Mouse (Mus musculus): ENCODE results near the gene Ncoa3. TPM values are rescaled to one million over a fixed set of nuclear protein-coding genes. Genes with fewer than 3 reads are reported as not detected.

The Ncoa3 gene
- total RNA-seq, 2 experiments from 2014 or later, result 32.1 to 35.9 TPM

DNA sequence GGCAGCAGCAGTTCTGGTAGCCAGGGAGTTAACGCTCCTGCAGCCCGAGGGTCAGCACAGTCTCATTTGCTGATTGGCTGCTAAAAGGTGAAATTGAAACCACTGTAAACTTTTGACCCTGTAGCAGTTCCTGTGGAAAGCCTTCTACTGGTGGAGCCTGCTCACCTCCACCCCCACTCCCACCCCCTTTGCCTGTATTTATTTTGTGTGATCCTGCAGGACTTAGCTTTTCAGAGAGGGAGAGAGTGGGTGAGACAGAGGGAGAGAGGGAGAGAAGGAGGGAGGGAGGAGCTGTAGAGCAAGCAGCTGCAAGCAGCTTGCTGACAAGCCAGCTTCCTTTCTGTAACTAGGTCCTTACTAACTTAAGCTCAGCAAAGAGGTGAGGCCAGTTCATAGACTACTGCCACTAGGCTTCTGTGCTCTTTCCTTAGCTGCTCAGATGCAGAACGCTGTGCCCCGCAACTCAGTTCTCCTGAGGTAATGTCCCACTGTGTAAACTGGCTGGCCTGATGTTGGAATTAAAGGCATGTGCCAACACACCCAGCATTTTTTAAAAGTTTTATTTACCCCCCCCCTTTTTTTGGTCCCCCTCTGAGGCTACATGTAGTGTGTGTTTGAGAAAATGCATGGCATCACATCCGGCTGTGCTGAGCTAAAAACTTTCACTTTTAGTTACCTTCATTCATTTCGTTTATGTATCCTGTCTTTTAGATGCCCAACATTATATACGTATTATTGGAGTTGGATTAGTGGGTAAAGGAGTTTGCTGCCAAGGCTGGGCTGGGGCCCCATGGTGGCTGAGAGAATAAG lies 38.9 kb downstream of the Ncoa3 start:
- peak; percentile 20 to 28 for DNase-seq (ENCODE audit: low spot score in 2 of 2)

DNA sequence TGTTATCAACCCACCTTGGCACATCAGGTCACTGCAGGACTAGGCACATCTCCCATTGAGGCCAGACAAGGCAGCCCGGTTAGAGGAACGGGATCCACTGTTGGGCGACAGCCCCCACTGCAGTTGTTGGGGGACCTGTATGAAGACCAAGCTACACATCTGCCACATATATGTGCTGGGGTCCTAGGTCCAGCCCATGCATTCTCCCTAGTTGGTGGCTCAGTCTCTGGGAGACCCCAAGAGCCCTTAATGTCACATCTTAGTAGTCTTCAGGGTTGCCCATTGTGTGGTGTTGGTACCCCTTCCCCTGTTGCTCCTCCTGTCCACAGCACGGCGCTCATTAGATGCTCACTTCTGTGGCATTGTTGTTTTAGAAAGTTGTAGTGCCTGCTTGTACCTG lies 40.2 kb downstream of the Ncoa3 start:
- DNase-seq (ENCODE audit: low spot score in 2 of 2), result no peak

DNA sequence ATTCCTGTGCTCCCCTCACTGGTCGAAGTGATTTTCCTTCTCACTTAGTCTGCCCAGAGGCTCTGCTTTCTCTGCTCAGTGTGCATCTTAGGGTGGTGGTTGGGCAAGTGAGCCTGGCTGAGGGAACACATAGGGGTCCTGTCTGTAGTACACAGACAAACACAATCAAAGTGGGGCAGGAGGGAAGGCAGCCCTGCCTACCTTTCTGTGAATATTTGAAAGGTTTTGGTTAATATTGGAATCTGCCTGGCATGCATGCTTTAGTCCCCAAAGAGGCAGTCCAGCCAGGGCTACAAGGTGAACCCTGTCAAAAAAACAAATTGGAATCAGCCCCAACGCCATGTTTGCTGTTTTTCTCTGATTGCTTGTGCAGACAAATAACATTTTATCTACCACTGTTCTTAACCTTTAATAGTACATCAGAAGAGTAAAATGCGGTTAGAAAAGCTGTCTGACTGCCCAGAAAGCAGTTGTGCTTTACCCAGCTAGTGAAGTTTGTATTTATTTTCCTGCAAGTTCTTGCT lies 42.6 kb downstream of the Ncoa3 start:
- no peak for DNase-seq (ENCODE audit: low spot score in 2 of 2)

DNA sequence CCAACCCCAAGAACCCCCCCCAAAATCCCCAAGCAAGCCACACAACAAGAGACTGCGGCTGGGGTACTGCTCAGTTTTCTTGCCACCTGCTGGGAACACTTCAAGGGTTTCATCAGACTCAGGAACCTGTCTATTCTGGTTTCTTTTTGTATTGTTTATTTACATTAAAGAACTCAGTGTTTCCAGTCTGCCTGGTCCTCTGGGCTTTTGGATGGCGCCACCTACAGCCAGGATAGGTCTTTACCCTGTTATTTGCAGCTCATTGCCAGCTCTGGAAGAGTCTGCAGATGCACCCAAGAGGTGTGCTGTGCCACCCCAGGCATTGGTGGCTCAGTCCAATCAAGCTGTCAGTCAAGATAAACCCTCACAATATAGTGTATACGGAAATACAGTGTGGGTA lies 43.3 kb downstream of the Ncoa3 start:
- peak; percentile 48 to 69 for DNase-seq (ENCODE audit: low spot score in 2 of 2)

DNA sequence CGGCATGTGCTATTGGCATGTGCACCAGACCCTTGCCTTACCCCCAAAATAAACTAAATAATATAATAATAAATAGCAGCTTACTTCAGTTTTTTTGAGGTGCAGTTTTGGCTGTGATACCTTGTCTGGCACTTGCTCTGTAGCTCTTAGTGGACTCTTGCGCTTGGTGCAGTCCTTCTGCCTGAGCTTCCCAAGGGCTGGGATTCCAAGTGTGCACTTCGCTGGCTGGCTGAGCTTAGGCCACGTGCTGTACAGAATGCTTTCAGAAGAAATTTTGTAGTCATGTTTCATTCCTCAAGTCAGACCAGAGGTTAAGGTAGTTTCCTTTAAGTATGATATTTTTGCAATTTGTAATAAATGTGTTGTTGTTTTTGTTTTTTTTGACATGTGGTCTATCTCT lies 47.2 kb downstream of the Ncoa3 start:
- no peak for DNase-seq (ENCODE audit: low spot score in 2 of 2)

DNA sequence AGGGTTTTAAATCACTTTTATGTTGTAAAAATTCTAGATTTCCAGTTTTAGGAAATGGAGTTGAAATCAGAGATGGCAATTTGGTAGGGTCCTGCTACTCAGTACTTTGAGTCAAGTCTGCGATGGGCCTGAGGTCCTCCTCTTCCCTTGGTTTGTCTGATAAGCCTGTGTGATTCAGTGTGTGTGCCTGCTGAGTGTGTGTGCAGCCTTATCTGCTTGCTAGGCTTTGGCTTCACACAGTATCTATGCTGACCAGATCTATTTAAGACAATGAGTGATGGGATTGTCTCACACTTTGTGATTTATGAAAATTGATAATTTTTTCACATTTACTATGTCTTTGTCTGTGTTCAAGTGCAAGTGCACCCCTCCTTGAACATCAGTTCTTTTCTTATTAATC lies 50.1 kb downstream of the Ncoa3 start:
- DNase-seq (ENCODE audit: low spot score in 2 of 2), result no peak

DNA sequence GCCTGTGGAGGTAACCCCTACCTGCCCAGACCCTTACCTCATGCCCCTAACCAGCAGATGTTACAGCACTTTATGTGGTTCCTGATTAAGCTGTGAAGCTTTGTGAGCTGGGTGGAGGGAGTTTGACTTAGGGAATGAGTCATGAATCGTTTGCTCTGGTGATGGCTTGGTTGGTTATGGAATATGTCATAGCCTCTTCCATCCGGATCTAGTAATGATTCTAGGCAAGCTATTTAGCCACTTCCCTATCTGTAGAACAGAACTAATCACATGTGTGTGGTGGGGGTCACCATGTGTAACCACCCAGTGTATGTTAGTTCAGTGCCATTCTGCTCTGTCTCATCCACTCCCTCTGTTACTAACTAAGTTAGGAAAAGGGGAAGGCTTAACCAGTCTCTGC lies 52.6 kb downstream of the Ncoa3 start:
- no peak for DNase-seq (ENCODE audit: low spot score in 2 of 2)

DNA sequence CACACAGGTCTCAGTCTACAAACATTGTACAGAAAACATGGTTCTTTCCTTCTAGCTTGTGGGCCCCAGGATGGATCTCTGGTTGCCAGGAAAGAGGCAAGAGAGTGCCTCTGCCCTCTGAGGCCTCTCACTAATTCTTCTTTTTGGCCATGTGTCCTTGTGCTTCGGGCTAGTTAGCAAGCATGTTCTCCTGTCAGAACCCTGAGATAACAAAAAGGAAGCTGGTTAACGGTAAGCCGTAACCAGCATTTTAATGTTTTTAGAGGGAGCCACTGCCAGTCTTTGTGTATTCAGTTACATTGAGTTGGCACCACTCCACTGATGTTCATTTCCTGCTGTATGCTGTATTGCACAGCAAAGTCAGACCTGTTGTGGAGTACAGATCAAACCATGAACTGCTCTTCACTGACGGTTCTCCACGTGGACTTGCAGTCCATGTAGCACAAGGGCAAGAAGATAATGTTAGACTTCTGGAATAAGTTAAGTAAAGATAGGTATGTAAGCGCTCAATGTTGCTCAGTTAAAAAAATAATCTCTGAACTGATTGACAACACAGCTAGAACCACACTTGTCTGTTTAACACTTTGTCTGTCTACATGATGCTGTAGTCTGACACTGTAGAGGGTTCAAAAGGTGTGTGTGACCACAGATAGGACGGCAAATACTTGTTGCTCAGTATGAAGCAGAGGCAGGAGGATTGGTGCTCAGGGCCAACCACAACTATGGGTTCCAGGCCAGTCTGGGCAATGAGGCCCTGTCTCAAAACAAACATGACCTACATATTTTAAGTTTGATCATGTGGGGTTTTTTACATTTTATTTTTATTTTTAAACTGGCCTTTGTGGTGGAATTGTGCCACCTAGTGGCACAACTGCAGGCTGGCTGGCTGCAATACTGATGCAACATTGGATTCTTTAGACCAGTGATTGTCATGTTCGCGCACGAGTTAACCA lies 53.4 kb downstream of the Ncoa3 start:
- no peak for DNase-seq (ENCODE audit: low spot score in 2 of 2)

DNA sequence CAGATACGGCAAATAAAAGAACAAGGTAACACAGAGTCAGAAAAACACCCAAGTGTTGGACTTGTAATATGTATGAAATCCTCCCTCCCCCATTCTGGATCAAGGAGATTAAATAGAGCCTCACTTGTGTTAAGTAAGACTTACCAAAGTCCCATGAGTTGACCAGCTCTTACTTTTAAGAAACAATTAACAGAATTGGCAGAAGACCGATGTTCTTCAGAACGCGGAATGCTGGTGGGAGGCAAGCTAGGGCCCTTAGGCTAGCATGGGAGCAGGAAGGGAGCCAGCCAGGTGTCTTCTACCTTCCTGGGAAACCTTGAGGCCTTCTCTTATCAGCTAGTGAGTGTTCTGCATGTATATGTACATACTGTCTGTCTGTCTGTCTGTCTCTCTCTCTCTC lies 55.5 kb downstream of the Ncoa3 start:
- no peak for DNase-seq (ENCODE audit: low spot score in 2 of 2)

DNA sequence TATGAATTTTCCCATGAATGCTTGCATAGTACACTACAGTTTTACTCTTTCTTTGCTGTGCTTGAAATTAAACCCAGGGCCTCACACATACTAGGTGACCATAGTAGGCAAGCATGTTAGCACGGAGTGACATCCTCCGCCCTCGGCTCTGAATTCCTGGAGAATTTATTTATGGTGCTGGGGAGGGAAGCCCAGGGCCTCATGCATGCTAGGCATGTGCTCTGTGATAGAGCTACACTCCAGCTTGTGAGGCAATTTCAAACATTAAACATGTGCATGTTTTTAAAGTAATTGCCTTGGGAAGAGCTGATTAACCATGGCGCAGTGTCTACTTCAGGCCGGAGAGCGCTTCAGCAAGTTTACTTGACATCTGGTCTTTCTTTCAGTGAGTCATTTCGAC lies 56.4 kb downstream of the Ncoa3 start:
- no peak for DNase-seq (ENCODE audit: low spot score in 2 of 2)

DNA sequence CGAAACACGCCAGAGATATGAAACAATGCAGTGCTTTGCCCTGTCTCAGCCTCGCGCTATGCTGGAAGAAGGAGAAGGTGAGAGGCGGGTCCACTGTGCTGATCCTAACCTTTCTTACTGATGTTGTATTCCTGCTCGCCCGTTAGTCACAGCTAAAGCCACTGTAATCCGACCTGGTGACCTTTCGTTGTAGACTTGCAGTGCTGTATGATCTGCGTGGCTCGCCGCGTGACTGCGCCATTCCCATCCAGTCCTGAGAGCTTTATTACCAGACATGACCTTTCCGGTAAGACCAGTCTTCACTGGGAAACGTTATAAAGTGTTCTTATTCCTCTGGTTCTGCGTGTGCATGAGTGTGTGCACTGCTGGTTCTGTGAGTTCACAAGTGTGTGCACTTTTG lies 59.0 kb downstream of the Ncoa3 start:
- DNase-seq (ENCODE audit: low spot score in 2 of 2), result no peak

DNA sequence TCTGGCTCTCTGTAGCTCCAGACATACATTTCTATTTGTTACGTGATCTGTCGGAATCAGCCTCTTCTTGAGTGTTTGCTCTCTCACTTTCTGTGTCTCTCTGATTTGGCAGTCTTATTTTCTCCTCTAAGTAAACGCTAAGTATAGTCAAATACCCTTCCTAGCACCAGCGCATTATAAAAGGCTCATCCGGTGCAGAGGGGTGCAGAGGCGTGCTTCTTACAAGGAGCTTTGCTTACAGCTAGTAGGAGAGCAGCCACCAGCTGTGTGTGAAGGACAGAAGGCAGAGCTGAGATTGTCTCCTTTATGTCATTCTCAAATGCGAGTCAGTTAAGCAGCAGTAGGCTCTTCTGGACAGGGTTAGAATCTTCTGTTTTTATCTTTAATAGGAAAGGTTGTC lies 59.5 kb downstream of the Ncoa3 start:
- DNase-seq (ENCODE audit: low spot score in 2 of 2), result no peak

DNA sequence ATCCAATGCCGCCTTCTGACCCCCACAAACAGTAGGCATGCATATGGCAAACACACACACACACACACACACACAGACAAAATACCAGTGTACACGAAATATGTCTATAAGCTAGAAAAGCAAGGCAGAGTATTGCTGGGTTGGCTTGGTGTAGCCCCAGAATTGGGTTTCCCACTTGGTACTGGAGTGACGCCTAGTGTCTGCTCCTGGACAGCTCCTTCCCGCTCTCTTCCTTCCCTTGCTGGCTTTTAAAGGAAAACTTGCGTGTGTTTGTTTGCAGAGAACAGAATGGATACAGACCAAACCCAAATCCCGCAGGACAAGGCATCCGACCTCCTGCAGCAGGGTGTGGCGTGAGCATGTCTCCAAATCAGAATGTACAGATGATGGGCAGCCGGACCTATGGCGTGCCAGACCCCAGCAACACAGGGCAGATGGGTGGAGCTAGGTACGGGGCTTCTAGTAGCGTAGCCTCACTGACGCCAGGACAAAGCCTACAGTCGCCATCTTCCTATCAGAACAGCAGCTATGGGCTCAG lies 61.6 kb downstream of the Ncoa3 start:
- DNase-seq (ENCODE audit: low spot score in 2 of 2), result no peak

DNA sequence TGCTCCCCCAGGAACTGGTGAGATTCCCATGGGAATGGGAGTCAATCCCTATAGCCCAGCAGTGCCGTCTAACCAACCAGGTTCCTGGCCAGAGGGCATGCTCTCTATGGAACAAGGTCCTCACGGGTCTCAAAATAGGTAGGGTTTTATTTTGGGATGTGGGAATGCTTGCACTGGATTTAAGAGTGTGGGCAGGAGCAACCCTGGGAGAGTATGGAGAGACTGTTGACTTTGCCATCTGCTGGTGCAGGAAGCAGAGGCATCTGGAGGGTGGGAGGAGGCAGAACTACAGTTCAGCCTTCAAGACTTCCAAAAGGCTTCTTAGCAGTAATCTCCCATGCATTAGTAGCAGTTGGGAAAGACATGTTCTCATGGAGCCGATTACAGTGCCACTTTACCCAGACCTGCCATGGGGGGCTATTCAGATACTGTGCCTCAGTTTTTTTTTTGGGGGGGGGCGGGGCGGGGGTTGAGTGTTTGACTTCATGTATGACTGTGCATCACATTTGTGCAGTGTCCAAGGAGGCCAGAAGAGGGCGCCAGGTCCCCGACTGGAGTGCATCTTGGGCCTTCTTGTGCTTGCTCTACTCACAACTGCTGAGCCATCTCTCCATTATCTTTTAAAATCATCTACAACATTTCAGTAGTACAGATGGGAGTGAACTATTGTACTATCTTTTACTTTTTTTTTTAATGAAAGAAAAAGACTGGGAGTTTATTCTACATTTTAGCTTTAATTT lies 67.4 kb downstream of the Ncoa3 start:
- DNase-seq (ENCODE audit: low spot score in 2 of 2), result peak in 1 of 2 experiments; percentile 63

DNA sequence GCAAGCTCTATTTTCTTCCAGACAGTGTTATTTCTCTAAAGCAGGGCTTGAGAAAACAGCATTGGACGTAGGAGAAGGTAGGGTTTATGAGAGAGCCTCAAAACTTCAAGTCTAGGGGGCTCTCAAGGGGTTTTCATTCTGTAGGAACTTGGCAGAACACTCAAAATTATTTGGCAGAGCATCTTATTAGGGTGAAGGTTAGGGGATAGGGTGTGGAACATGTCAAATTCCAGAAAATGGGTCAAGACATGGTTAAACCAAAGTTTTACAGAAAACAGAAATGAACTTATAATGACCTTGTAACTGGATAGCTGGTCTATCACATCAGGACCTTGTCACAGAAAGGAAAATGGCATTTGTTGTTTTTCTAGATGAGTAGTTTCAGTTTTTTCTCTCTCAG lies 69.6 kb downstream of the Ncoa3 start:
- DNase-seq (ENCODE audit: low spot score in 2 of 2), result no peak

DNA sequence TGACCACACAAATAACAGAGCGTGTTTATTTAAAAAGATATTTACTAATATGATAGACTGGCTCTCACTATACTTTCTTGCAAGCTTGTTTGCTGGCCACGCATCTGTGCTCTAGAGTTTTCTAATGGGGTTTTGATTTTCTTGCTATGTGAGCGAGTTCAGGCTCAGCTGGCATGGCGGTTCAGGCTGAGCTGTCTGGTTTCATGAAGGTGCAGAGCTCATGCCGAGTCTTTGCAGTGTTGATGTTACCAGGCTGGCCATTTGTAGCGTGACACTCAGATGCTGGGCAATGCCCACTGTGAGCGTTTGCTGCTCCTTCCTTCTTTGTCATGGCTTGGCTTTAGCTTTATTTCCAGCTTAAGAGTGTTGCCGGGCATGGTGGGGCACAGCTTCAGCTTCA lies 70.0 kb downstream of the Ncoa3 start:
- no peak for DNase-seq (ENCODE audit: low spot score in 2 of 2)

DNA sequence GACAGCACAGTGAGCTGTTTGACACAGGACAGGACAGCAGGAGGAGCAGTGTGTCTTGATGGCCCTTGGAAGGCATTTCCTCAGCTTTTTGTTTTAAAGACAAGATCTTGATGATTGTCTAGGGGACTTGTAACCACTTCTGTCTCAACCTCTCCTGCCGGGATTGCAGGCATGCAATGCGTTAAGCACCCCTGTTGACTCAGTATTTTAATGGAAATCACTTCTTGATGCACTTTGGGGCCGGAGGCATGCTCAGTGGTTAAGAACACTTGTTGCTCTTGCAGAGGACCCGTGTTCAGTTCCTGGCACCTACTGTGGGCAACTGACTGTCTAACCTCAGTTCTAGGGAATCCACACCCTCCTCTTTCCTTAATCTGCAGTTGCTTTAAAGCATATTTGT lies 74.0 kb downstream of the Ncoa3 start:
- DNase-seq (ENCODE audit: low spot score in 2 of 2), result no peak

DNA sequence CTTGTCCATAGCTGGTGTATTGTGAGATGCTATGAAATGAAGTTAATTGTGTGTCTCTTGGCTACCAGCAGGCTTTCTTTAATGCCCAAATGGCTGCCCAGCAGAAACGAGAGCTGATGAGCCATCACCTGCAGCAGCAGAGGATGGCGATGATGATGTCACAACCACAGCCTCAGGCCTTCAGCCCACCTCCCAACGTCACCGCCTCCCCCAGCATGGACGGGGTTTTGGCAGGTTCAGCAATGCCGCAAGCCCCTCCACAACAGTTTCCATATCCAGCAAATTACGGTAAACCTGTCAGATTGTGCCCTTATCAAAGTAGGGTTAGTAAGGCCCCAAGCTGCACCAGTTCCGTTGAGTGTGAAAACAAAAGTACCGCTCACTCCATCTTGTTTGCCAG lies 75.8 kb downstream of the Ncoa3 start:
- no peak for DNase-seq (ENCODE audit: low spot score in 2 of 2)

DNA sequence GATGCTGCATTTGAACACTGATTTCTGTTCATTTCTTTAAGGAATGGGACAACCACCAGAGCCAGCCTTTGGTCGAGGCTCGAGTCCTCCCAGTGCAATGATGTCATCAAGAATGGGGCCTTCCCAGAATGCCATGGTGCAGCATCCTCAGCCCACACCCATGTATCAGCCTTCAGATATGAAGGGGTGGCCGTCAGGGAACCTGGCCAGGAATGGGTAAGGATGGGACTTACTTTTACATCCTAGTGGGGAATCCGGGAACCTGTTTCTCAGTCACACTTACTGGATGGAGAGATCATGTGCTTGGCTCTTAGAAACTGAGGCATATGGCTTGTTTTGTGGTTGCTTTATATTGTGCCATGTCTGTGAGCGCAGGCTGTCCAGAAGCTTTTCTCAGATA lies 76.7 kb downstream of the Ncoa3 start:
- no peak for DNase-seq (ENCODE audit: low spot score in 2 of 2)

DNA sequence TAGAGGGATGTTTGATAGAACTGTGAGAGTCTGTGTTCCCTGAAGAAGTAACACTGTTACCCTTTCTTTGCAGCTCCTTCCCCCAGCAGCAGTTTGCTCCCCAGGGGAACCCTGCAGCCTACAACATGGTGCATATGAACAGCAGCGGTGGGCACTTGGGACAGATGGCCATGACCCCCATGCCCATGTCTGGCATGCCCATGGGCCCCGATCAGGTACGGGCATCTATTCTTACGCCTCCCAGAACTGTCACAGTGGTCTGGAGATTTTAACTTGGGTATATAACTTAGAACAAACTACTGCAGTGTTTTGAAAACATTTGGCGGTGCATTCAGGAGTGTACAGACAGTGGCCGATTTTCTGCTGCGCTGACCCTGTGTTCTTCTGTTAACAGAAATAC lies 77.3 kb downstream of the Ncoa3 start:
- no peak for DNase-seq (ENCODE audit: low spot score in 2 of 2)

DNA sequence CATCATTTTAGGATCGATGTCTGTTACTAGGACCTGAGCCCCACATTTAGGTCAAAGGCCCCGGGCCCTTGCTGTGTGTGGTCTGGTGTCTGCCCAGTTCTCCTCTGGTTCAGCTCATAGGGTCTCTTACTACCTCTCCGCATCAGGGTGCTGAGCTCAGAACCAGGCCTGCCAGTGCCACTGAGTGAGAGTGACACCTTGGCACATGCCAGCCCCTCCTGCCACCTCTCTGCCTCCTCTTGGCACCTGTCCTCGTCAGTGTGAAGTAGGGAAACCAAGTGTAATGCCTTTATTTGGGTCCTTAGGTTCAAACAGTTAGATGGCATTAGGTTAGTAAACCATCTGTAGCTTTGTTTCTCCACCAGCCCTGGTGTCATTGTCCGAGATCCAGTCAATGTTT lies 79.0 kb downstream of the Ncoa3 start:
- no peak for DNase-seq (ENCODE audit: low spot score in 2 of 2)
